Mouse (Mus musculus) liver, postnatal 0 days (tissue): Measurements from ENCODE around the gene Thbs2. TPM values are rescaled to one million over a fixed set of nuclear protein-coding genes. Genes with fewer than 3 reads are reported as not detected.

Experiments
- ATAC-seq: fragments of 200-750 bp; cut with Nextera tagmentation; 2 replicates; pipeline ENCODE4 v1.8.0; 2017; ENCODE audit warnings: mild to moderate bottlenecking, moderate library complexity
- DNase-seq: peaks from one replicate; pipeline ENCODE4 v3.0.0-alpha.2; 2016
- H3K27ac ChIP-seq: fragments of 300-500 bp; sonication (generic); 2 replicates; pipeline ENCODE4 v1.5.1; 2014; ENCODE audit warnings: antibody characterized with exemption, moderate library complexity, mild to moderate bottlenecking, low read depth
- H3K27me3 ChIP-seq: fragments of 300-500 bp; sonication (generic); 2 replicates; pipeline ENCODE4 v1.6.1; 2014; ENCODE audit warnings: low read length, control low read depth, mixed read lengths; ENCODE audit not compliant: insufficient read depth
- H3K36me3 ChIP-seq: fragments of 300-500 bp; sonication (generic); replicated peaks from 2 replicates; pipeline ENCODE4 v1.6.1; 2014; ENCODE audit warnings: mild to moderate bottlenecking, control low read depth, low read length, moderate library complexity, mixed read lengths; ENCODE audit not compliant: insufficient read depth
- H3K4me1 ChIP-seq: fragments of 300-500 bp; sonication (generic); 2 replicates; pipeline ENCODE4 v1.6.1; 2014; ENCODE audit warnings: antibody characterized with exemption, mild to moderate bottlenecking, control low read depth; ENCODE audit not compliant: insufficient read depth
- H3K4me2 ChIP-seq: fragments of 300-500 bp; sonication (generic); 2 replicates; pipeline ENCODE4 v1.6.1; 2014; ENCODE audit warnings: low read depth, mild to moderate bottlenecking, low read length, moderate library complexity, mixed read lengths
- H3K4me3 ChIP-seq: fragments of 300-500 bp; sonication (generic); 2 replicates; pipeline ENCODE4 v1.5.1; 2014; ENCODE audit warnings: low read depth, low read length
- H3K9ac ChIP-seq: fragments of 300-500 bp; sonication (generic); replicated peaks from 2 replicates; pipeline ENCODE4 v1.6.1; 2014; ENCODE audit warnings: mild to moderate bottlenecking, moderate library complexity
- H3K9me3 ChIP-seq: fragments of 300-500 bp; sonication (generic); 2 replicates; pipeline ENCODE4 v1.6.1; 2016; ENCODE audit warnings: mild to moderate bottlenecking, control low read depth, low read length, mixed read lengths
- CTCF ChIP-seq: sonication (generic); IDR thresholded peaks from 2 replicates; pipeline ENCODE4 v1.5.1; 2016; ENCODE audit warnings: antibody characterized with exemption, low read depth
- EP300 ChIP-seq: IDR thresholded peaks from 2 replicates; pipeline ENCODE4 v1.6.1; 2016; ENCODE audit warnings: antibody characterized with exemption, low read depth, mild to moderate bottlenecking
- WGBS: fragments of 180-500 bp; shearing (Covaris S2); extraction: QIAGEN DNeasy Blood & Tissue Kit; methylation state at CpG from one replicate; pipeline ENCODE4 v1.1.7; 2014; ENCODE audit not compliant: insufficient replicate concordance; 5-methylcytosine and 5-hydroxymethylcytosine counted together
- polyA plus RNA-seq: library from polyadenylated mRNA; unstranded; fragments of >200 nt; fragmentation: Nextera tagmentation; extraction: Ambion mirVana; gene quantifications from 2 replicates; pipeline ENCODE4 v1.2.1, GENCODE M21; 2015

Gene Thbs2
- polyA plus RNA-seq, 1 experiment from 2014 or later: 2.4 TPM

DNA sequence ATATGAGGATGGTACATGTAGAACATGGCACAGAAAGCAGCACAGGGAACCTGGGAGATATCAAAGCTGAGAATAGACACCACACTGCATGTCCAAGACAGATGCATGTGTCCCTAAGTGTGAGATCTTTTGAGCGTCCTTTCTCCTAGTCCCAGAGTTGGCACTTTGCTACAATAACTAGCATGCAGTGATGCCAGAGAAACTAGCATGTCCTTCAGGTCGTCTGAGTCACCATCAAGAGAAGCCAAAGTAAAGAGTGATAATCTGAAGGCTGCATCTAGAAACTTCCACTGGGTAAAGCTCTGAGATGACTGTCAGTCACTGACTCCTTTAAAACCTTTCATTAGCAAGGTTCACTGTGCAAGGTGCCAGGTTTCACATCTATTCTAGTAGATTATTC lies 7.9 kb upstream of the Thbs2 start:
- WGBS: 49% methylated on average over 2 of the region's 2 CpGs
- no peaks in the 10 kb centered on the region for H3K4me1 ChIP-seq
- ATAC-seq (no peak), DNase-seq (no peak)
- no peak overlapping the region for H3K27ac ChIP-seq
- H3K9me3 ChIP-seq: no peaks in the 10 kb centered on the region
- TF ChIP-seq CTCF: no peak
- no peak for TF ChIP-seq EP300
- no peak overlapping the region for H3K9ac ChIP-seq
- H3K4me3 ChIP-seq: no peak overlapping the region
- no peaks in the 10 kb centered on the region for H3K36me3 ChIP-seq
- no peak overlapping the region for H3K4me2 ChIP-seq
- no peaks in the 10 kb centered on the region for H3K27me3 ChIP-seq

DNA sequence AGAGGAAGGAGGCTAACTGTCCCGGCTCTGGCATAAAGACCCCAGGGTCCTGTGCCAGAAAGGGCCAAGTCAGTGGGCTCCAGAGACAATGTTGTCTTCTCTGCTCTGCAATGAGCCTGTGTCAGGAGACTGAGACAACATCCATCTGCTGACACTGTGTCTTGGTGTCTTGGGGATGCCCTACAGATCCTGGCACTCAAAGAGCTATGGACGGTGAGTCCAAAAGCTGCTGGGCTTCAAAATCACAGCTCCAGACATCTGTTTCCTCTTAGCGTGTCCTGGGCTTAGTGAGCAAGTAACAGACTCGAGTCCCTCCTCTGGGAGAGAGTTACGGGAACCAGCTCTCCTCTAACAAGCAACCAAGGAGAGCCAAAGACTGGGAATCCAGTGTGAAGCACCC lies 6.2 kb upstream of the Thbs2 start:
- H3K27ac ChIP-seq: no peak overlapping the region
- no peak for ATAC-seq
- no peak overlapping the region for H3K4me3 ChIP-seq
- TF ChIP-seq EP300: no peak
- TF ChIP-seq CTCF: no peak
- H3K4me1 ChIP-seq: no peaks in the 10 kb centered on the region
- H3K9me3 ChIP-seq: no peaks in the 10 kb centered on the region
- DNase-seq: no peak
- H3K27me3 ChIP-seq: no peaks in the 10 kb centered on the region
- no peak overlapping the region for H3K9ac ChIP-seq
- no peak overlapping the region for H3K4me2 ChIP-seq
- no peaks in the 10 kb centered on the region for H3K36me3 ChIP-seq
- 65% methylated on average over 5 of the region's 5 CpGs for WGBS

DNA sequence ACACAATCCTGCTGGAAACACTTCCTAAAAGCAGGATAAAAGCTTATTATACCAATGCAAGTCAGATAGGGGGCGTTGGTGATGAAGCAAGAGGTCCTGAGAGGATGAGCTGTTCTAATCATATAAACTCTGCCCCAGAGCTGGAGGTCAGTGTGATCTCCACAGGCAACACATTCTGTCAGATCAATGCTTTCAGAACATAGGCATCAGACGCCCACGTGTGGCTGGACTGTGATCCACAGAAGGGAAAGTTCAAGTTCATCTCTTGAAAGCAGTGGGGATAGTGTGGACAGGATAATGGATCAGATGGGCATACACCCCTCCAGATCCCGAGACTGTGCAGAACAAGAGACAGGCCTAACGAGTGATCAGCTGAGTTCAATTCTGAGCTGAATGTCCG lies 4.2 kb upstream of the Thbs2 start:
- Histone ChIP-seq H3K9me3 (no peaks in the 10 kb centered on the region), H3K27ac (no peak overlapping the region), H3K27me3 (no peaks in the 10 kb centered on the region), H3K4me1 (no peaks in the 10 kb centered on the region), H3K9ac (no peak overlapping the region), H3K36me3 (no peaks in the 10 kb centered on the region), H3K4me3 (no peak overlapping the region), H3K4me2 (no peak overlapping the region)
- WGBS: 47% methylated on average over 6 of the region's 6 CpGs
- TF ChIP-seq EP300 (no peak), CTCF (peak; percentile 38)
- ATAC-seq (no peak), DNase-seq (no peak)

DNA sequence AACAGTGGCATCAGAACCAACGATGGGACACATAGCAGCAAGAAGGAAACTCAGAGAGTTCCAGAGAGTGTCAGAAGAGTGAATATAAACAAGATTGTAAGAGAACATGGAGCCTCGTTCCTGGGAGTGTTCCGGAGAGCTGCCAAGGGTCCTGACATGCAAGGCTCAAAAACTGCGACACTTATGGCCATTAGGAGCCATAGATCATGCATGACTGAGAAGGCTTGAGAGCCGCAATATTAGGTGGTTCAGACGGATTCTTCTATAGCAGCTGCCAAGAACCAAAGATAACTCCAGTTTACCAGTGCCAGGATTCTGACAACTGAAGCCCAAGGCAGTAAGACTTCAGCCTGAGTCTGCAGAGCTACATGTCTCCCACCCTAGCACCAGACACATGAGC lies 3.1 kb upstream of the Thbs2 start:
- 62% methylated on average over 6 of the region's 6 CpGs for WGBS
- DNase-seq (no peak), ATAC-seq (no peak)
- Histone ChIP-seq H3K4me2 (no peak overlapping the region), H3K9me3 (no peaks in the 10 kb centered on the region), H3K4me1 (no peaks in the 10 kb centered on the region), H3K27me3 (no peaks in the 10 kb centered on the region), H3K4me3 (no peak overlapping the region), H3K9ac (no peak overlapping the region), H3K27ac (no peak overlapping the region), H3K36me3 (no peaks in the 10 kb centered on the region)
- no peak for TF ChIP-seq EP300
- no peak for TF ChIP-seq CTCF

DNA sequence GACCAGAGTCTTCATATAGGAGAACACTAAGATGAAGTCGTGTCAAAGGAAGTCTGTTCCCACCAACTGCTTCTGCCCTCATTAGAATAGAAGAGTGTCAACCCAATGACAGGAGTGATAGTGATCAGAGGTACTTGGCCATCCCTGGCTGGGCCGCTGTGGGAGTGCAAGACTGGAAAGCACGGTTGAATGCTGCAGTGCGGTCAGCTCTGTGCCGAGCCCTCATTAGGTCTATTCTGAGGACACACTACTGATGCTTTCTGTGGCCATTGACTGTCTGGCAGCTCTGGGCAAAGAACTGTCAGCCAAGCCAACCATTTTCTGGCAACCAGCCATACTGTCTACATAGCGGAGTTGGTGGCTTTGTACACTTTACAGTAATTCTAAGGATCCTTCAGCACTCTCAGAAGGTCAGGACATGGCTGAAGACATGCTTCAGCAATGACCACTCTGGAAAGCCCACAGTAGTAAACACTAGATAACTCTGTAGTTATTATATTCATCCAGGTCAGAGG lies 2.3 kb upstream of the Thbs2 start:
- 76% methylated on average over 6 of the region's 6 CpGs for WGBS

DNA sequence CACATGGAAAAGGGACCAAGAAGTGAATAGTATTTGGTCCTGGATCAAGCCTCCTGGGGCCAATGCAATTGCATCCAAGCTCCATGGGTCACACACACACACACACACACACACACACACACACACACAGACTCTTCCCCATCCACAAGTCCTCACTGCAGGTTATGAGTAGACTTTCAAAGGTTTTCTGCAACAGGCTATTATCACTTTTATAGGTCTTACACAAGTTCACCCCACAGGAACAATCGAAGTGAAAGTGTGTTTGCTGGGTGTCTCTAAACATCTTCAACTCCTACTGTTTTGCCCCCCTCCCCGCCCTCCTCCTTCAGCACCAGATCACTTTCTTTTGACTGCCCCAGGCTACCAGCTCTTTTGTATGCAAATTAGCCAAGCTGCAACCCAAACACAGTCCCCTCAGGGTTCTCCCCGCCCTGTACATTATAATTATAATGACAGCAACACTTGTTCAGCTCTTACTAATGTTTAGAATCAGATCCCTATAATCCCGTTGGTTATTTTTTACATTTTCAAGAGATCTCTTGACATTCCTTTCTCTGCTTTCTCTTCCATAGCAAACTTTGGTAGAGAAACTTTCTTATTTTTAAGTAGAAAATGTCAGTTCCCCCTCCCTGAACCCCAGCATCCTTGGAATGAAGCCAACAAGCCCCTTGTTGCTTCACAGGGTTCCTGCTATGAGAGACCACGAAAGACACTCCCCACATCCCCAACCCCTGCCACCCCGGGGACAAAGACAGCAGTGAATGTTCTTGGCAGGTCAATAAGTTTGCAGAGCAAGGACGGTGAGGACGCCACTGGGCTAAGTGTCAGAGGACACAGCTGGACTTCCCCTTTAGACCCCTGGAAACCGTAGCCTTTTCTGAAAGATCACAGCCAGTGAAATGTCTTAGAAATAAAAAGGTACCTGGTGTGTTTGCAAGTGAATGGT lies 714 bp downstream of the Thbs2 start:
- DNase-seq (no peak), ATAC-seq (no peak)
- H3K27me3 ChIP-seq: no peaks in the 10 kb centered on the region
- WGBS: 14% methylated on average over 9 of the region's 9 CpGs
- no peak overlapping the region for H3K27ac ChIP-seq
- TF ChIP-seq CTCF (no peak), EP300 (no peak)
- peak overlapping the region; percentile 7; the same call in 1 of the 2 replicates for H3K9ac ChIP-seq
- H3K36me3 ChIP-seq: no peaks in the 10 kb centered on the region
- no peaks in the 10 kb centered on the region for H3K9me3 ChIP-seq
- H3K4me1 ChIP-seq: no peaks in the 10 kb centered on the region
- H3K4me2 ChIP-seq: peak overlapping the region; percentile 38; the same call in 1 of the 2 replicates
- peak overlapping the region; percentile 29 for H3K4me3 ChIP-seq

More for the DNA sequence above, 2.3 kb upstream of the Thbs2 start:
- no peaks in the 10 kb centered on the region for H3K27me3 ChIP-seq
- H3K4me1 ChIP-seq: no peaks in the 10 kb centered on the region
- TF ChIP-seq EP300: no peak
- TF ChIP-seq CTCF: no peak
- no peak overlapping the region for H3K4me3 ChIP-seq
- DNase-seq (no peak), ATAC-seq (no peak)
- no peaks in the 10 kb centered on the region for H3K9me3 ChIP-seq
- H3K27ac ChIP-seq: no peak overlapping the region
- no peak overlapping the region for H3K9ac ChIP-seq
- no peak overlapping the region for H3K4me2 ChIP-seq
- no peaks in the 10 kb centered on the region for H3K36me3 ChIP-seq
